Mouse (Mus musculus): Measurements from ENCODE around the gene Vmn1r60. TPM values are rescaled to one million over a fixed set of nuclear protein-coding genes. Genes with fewer than 3 reads are reported as not detected.
"Not testable (repeated sequence)": the region's sequence is repeated elsewhere in the genome, so short reads cannot be mapped to it uniquely, and the experiment has no call there.

The Vmn1r60 gene
- not detected in 2 replicates for polyA plus RNA-seq (2015; fragmentation: Nextera tagmentation; extraction: Ambion mirVana)

DNA sequence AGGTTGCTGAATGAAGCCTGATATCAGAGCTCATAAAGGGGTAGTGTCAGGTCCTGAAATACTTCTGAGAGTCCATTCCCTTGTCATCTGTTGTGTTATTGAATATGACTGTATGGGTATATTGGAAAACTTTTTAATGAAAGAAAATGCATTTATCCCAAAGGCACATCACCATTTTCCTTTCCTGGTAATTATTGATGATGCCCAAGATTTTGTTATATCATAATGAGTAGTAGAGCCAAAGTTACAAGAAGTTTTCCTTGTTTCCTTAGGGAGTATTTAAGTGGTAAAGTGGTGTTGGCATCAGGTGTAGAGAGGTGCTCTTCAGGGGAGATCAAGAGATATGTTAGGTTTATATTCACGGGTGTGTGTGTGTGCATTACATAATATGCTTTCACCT, at the start of gene Vmn1r60:
Vmn1r60 (minus strand) TSS at position 101 of the 400 bp plus-strand sequence.
- H3K27ac ChIP-seq (ENCODE audit: low read length); ATAC-seq (ENCODE audit: low read depth); H3K27me3 ChIP-seq (ENCODE audit: control insufficient read depth, insufficient read depth, low read depth, low read length); H3K36me3 ChIP-seq (ENCODE audit: control insufficient read depth, insufficient read depth); H3K9ac ChIP-seq (ENCODE audit: low read depth, low read length); H3K4me2 ChIP-seq (ENCODE audit: low read depth, low read length); H3K4me3 ChIP-seq (ENCODE audit: low read depth, low read length); H3K4me1 ChIP-seq (ENCODE audit: control insufficient read depth, low read depth, low read length); H3K9me3 ChIP-seq (replicated peaks; ENCODE audit: control insufficient read depth, low read length): not testable (repeated sequence)
- 65% methylated on average over 1 of the region's 1 CpGs for WGBS (ENCODE audit: insufficient replicate concordance)

GRCm38 (mm10) chr7:5540770-5541436, 6.2 kb downstream of the Vmn1r60 start:
- H3K9me3 ChIP-seq (replicated peaks; ENCODE audit: control insufficient read depth, low read length); H3K27me3 ChIP-seq (ENCODE audit: control insufficient read depth, insufficient read depth, low read depth, low read length); H3K27ac ChIP-seq (ENCODE audit: low read length); H3K36me3 ChIP-seq (ENCODE audit: control insufficient read depth, insufficient read depth); H3K4me3 ChIP-seq (ENCODE audit: low read depth, low read length); H3K4me2 ChIP-seq (ENCODE audit: low read depth, low read length); H3K4me1 ChIP-seq (ENCODE audit: control insufficient read depth, low read depth, low read length); H3K9ac ChIP-seq (ENCODE audit: low read depth, low read length); ATAC-seq (ENCODE audit: low read depth): not testable (repeated sequence)
- 37% methylated on average over 3 of the region's 3 CpGs for WGBS (ENCODE audit: insufficient replicate concordance)

- not testable (repeated sequence) for ATAC-seq (ENCODE audit: low read depth); H3K4me2 ChIP-seq (ENCODE audit: low read depth, low read length); H3K27ac ChIP-seq (ENCODE audit: low read length); H3K9ac ChIP-seq (ENCODE audit: low read depth, low read length); H3K27me3 ChIP-seq (ENCODE audit: control insufficient read depth, insufficient read depth, low read depth, low read length); H3K9me3 ChIP-seq (replicated peaks; ENCODE audit: control insufficient read depth, low read length); H3K4me3 ChIP-seq (ENCODE audit: low read depth, low read length); H3K4me1 ChIP-seq (ENCODE audit: control insufficient read depth, low read depth, low read length); H3K36me3 ChIP-seq (ENCODE audit: control insufficient read depth, insufficient read depth)
Measured at GRCm38 (mm10) chr7:5493856-5494255, 53.3 kb downstream of the Vmn1r60 start, which contains the start of gene Vmn2r28. TSS of gene Vmn2r28 (minus strand) at chr7:5493956.

Other genes starting within 250 kb of the Vmn1r60 start
- not detected in 2 replicates for gene Gm5065, start 196.8 kb downstream of the Vmn1r60 start, polyA plus RNA-seq (2015; fragmentation: Nextera tagmentation; extraction: Ambion mirVana)
- gene Nlrp2, start 196.3 kb downstream of the Vmn1r60 start, polyA plus RNA-seq (2015; fragmentation: Nextera tagmentation; extraction: Ambion mirVana) = not detected in 2 replicates
- not detected in 2 replicates for gene Vmn1r58, start 133.9 kb downstream of the Vmn1r60 start, polyA plus RNA-seq (2015; fragmentation: Nextera tagmentation; extraction: Ambion mirVana)
- not detected in 2 replicates for gene Vmn1r59, start 90.5 kb downstream of the Vmn1r60 start, polyA plus RNA-seq (2015; fragmentation: Nextera tagmentation; extraction: Ambion mirVana)
- gene Vmn2r28, start 53.4 kb downstream of the Vmn1r60 start, polyA plus RNA-seq (2015; fragmentation: Nextera tagmentation; extraction: Ambion mirVana) = not detected in 2 replicates
- gene Vmn1r61, start 66.0 kb upstream of the Vmn1r60 start, polyA plus RNA-seq (2015; fragmentation: Nextera tagmentation; extraction: Ambion mirVana) = not detected in 2 replicates
- gene Vmn1r62, start 126.3 kb upstream of the Vmn1r60 start, polyA plus RNA-seq (2015; fragmentation: Nextera tagmentation; extraction: Ambion mirVana) = not detected in 2 replicates

All from liver, embryonic 16.5 days (tissue).